Mouse (Mus musculus): Measurements from ENCODE around the gene Clrn3. TPM values are rescaled to one million over a fixed set of nuclear protein-coding genes. Genes with fewer than 3 reads are reported as not detected.
"Not testable (repeated sequence)": the region's sequence is repeated elsewhere in the genome, so short reads cannot be mapped to it uniquely, and the experiment has no call there.

The Clrn3 gene
- not detected in 2 replicates for polyA plus RNA-seq (2012)

DNA sequence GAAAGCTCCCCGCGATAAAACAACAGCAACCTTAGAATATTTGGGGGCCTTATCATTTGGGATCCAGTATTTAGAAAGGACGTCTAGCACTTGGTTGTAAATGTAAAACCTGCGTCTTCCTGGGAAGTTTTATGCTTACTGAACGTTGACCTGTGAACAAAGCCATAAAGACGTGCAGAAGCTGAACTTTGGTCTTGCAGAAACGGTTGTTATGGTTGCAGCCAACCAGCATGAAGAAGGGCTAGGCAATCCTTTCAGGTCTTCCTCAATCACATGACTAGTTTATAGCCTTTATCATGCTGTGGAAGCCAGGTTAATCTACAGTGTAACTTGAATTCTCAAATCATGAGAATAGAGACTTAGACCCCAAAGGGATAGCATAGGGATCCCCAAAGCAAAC lies at the start of gene Clrn3:
Gene Clrn3, minus strand, starts transcription at position 140 of the 400 bp plus-strand sequence.
- H3K4me3 ChIP-seq (replicated peaks), result no peak within 1 kb of the TSS
- no peaks in the 10 kb centered on the region for H3K4me1 ChIP-seq (ENCODE audit: control insufficient read depth)
- no peaks in the 10 kb centered on the region for H3K27me3 ChIP-seq (ENCODE audit: control insufficient read depth)
- H3K36me3 ChIP-seq (ENCODE audit: control insufficient read depth), result no peaks in the 10 kb centered on the region
- no peaks in the 10 kb centered on the region for H3K9me3 ChIP-seq (ENCODE audit: control insufficient read depth, low read length)
- TF ChIP-seq GATA1 (IDR thresholded peaks at IDR 0.05; ENCODE audit: low read length) (no peak), TAL1 (IDR thresholded peaks at IDR 0.05; ENCODE audit: low read length) (no peak)

DNA sequence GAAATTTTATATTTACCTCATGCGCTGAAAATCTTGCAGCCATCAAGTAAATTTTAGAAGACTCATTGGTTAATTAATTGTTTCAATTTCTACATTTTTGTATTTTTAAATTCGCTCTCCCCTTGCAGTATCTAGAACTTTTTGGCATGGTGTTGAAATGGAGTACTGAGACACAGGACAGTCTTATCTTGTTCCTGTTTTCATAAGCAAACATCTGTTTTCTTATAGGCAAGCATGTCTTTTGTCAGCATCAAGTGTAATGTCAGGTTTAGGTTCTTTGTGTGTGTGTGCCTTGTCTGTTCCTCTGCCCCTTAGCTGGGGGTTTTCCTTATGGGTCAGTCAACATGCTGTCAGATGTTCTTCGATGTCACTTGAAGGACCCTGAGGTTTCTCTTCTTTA lies 47.9 kb upstream of the Clrn3 start:
- H3K36me3 ChIP-seq (ENCODE audit: control insufficient read depth), result no peaks in the 10 kb centered on the region
- H3K9me3 ChIP-seq (ENCODE audit: control insufficient read depth, low read length), result no peaks in the 10 kb centered on the region
- H3K4me3 ChIP-seq (replicated peaks), result no peak overlapping the region
- TF ChIP-seq TAL1 (IDR thresholded peaks at IDR 0.05; ENCODE audit: low read length) (no peak), GATA1 (IDR thresholded peaks at IDR 0.05; ENCODE audit: low read length) (no peak)
- peaks cover 22% of the 10 kb centered on the region for H3K4me1 ChIP-seq (ENCODE audit: control insufficient read depth)
- H3K27me3 ChIP-seq (ENCODE audit: control insufficient read depth), result no peaks in the 10 kb centered on the region

DNA sequence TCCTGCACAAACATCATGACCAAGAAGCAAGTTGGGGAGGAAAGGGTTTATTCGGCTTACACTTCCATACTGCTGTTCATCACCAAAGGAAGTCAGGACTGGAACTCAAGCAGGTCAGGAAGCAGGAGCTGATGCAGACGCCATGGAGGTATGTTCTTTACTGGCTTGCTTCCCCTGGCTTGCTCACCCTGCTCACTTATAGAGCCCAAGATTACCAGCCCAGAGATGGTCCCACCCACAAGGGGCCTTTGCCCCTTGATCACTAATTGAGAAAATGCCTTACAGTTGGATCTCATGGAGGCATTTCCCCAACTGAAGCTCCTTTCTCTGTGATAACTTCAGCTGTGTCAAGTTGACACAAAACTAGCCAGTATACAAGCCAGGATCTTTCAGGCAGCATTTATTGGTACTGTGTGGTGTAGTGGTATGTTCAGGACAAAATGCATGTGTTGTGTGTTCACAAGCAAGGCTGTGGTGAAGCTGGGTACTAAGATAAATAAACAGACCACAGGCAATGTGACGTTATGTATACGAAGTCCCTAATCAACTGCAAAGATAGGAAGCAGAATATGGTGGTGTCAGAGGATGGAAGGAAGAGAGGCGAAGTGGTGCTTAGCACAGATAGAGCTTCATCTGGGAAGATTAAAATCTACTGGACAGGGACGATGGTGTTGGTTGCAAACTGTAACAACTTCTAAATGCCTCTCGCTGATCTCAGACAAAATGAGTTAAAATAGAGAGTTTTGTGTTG lies 47.0 kb upstream of the Clrn3 start:
- H3K36me3 ChIP-seq (ENCODE audit: control insufficient read depth); H3K27me3 ChIP-seq (ENCODE audit: control insufficient read depth); H3K9me3 ChIP-seq (ENCODE audit: control insufficient read depth, low read length); H3K4me3 ChIP-seq (replicated peaks): not testable (repeated sequence)
- peaks cover 13% of the 10 kb centered on the region for H3K4me1 ChIP-seq (ENCODE audit: control insufficient read depth)

- H3K4me3 ChIP-seq (replicated peaks), result no peak overlapping the region
- TF ChIP-seq TAL1 (IDR thresholded peaks at IDR 0.05; ENCODE audit: low read length), result no peak
- TF ChIP-seq GATA1 (IDR thresholded peaks at IDR 0.05; ENCODE audit: low read length), result no peak
- no peaks in the 10 kb centered on the region for H3K27me3 ChIP-seq (ENCODE audit: control insufficient read depth)
- H3K36me3 ChIP-seq (ENCODE audit: control insufficient read depth), result no peaks in the 10 kb centered on the region
- H3K4me1 ChIP-seq (ENCODE audit: control insufficient read depth), result peaks cover 11% of the 10 kb centered on the region
- no peaks in the 10 kb centered on the region for H3K9me3 ChIP-seq (ENCODE audit: control insufficient read depth, low read length)
Observed at GRCm38 (mm10) chr7:135571951-135572559, 43.6 kb upstream of the Clrn3 start.

GRCm38 (mm10) chr7:135571392-135571791 lies 42.9 kb upstream of the Clrn3 start:
- Histone ChIP-seq H3K4me1 (ENCODE audit: control insufficient read depth) (peaks cover 8% of the 10 kb centered on the region), H3K36me3 (ENCODE audit: control insufficient read depth) (no peaks in the 10 kb centered on the region), H3K9me3 (ENCODE audit: control insufficient read depth, low read length) (no peaks in the 10 kb centered on the region), H3K27me3 (ENCODE audit: control insufficient read depth) (no peaks in the 10 kb centered on the region), H3K4me3 (replicated peaks) (no peak overlapping the region)
- no peak for TF ChIP-seq TAL1 (IDR thresholded peaks at IDR 0.05; ENCODE audit: low read length)
- no peak for TF ChIP-seq GATA1 (IDR thresholded peaks at IDR 0.05; ENCODE audit: low read length)

DNA sequence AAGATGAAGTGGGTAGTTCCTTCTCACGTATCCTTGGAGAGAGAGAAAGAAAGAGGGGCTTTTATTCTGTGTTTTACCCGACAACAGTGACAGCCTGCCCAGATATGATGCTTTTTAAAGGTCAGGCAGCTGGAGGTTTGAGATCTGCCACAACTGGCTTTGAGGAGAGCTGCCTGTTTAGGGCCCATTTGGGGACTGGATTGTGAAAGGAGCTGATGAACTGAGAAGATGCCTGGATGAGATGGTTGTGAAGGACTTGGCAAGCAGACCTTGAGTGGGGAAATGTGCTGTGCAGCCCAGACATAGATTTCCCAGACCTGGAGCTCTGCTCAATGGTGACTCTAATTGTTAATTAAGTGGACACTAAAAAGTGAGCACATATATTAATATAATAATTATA lies 40.1 kb upstream of the Clrn3 start:
- Histone ChIP-seq H3K27me3 (ENCODE audit: control insufficient read depth) (no peaks in the 10 kb centered on the region), H3K36me3 (ENCODE audit: control insufficient read depth) (no peaks in the 10 kb centered on the region), H3K9me3 (ENCODE audit: control insufficient read depth, low read length) (no peaks in the 10 kb centered on the region), H3K4me1 (ENCODE audit: control insufficient read depth) (no peaks in the 10 kb centered on the region), H3K4me3 (replicated peaks) (no peak overlapping the region)
- TF ChIP-seq GATA1 (IDR thresholded peaks at IDR 0.05; ENCODE audit: low read length) (no peak), TAL1 (IDR thresholded peaks at IDR 0.05; ENCODE audit: low read length) (no peak)

GRCm38 (mm10) chr7:135567582-135567981 lies 39.1 kb upstream of the Clrn3 start:
- H3K4me1 ChIP-seq (ENCODE audit: control insufficient read depth), result no peaks in the 10 kb centered on the region
- no peak for TF ChIP-seq GATA1 (IDR thresholded peaks at IDR 0.05; ENCODE audit: low read length)
- no peak for TF ChIP-seq TAL1 (IDR thresholded peaks at IDR 0.05; ENCODE audit: low read length)

GRCm38 (mm10) chr7:135566013-135566412 lies 37.6 kb upstream of the Clrn3 start:
- Histone ChIP-seq H3K4me3 (replicated peaks) (no peak overlapping the region), H3K9me3 (ENCODE audit: control insufficient read depth, low read length) (no peaks in the 10 kb centered on the region), H3K27me3 (ENCODE audit: control insufficient read depth) (no peaks in the 10 kb centered on the region), H3K36me3 (ENCODE audit: control insufficient read depth) (no peaks in the 10 kb centered on the region), H3K4me1 (ENCODE audit: control insufficient read depth) (no peaks in the 10 kb centered on the region)
- TF ChIP-seq GATA1 (IDR thresholded peaks at IDR 0.05; ENCODE audit: low read length) (no peak), TAL1 (IDR thresholded peaks at IDR 0.05; ENCODE audit: low read length) (no peak)

More at GRCm38 (mm10) chr7:135567582-135567981, 39.1 kb upstream of the Clrn3 start:
- Histone ChIP-seq H3K36me3 (ENCODE audit: control insufficient read depth) (no peaks in the 10 kb centered on the region), H3K27me3 (ENCODE audit: control insufficient read depth) (no peaks in the 10 kb centered on the region), H3K9me3 (ENCODE audit: control insufficient read depth, low read length) (no peaks in the 10 kb centered on the region), H3K4me3 (replicated peaks) (no peak overlapping the region)

GRCm38 (mm10) chr7:135564022-135564421 lies 35.6 kb upstream of the Clrn3 start:
- H3K36me3 ChIP-seq (ENCODE audit: control insufficient read depth), result no peaks in the 10 kb centered on the region
- TF ChIP-seq TAL1 (IDR thresholded peaks at IDR 0.05; ENCODE audit: low read length) (no peak), GATA1 (IDR thresholded peaks at IDR 0.05; ENCODE audit: low read length) (no peak)

More at GRCm38 (mm10) chr7:135564022-135564421, 35.6 kb upstream of the Clrn3 start:
- H3K4me1 ChIP-seq (ENCODE audit: control insufficient read depth), result no peaks in the 10 kb centered on the region
- no peaks in the 10 kb centered on the region for H3K27me3 ChIP-seq (ENCODE audit: control insufficient read depth)
- H3K4me3 ChIP-seq (replicated peaks), result no peak overlapping the region
- no peaks in the 10 kb centered on the region for H3K9me3 ChIP-seq (ENCODE audit: control insufficient read depth, low read length)
